Mouse (Mus musculus) urinary bladder, adult 18-20 months (tissue): ENCODE results near the gene Foxn3.
A peak's percentile ranks its signal among the peaks of the same experiment; 100 is the strongest.

Source experiments
- DNase-seq, 2 experiments: peaks; one replicate each; pipeline ENCODE4 v3.0.0; 2022; ENCODE audit warnings: low spot score in 2 of 2, mixed read lengths in 2 of 2

Gene Foxn3

GRCm38 (mm10) chr12:99260171-99260570 is 303.2 kb downstream of the Foxn3 start:
- no peak for DNase-seq

- DNase-seq = no peak
These were observed 305.8 kb downstream of the Foxn3 start for GRCm38 (mm10) chr12:99257570-99257969.

- no peak for DNase-seq
These were observed 306.4 kb downstream of the Foxn3 start for GRCm38 (mm10) chr12:99256997-99257396.

- no peak for DNase-seq
These were observed 306.9 kb downstream of the Foxn3 start for GRCm38 (mm10) chr12:99256463-99256862.

GRCm38 (mm10) chr12:99254436-99254835 is 308.9 kb downstream of the Foxn3 start:
- no peak for DNase-seq

GRCm38 (mm10) chr12:99253562-99253961 is 309.8 kb downstream of the Foxn3 start:
- DNase-seq = no peak

GRCm38 (mm10) chr12:99248606-99249005 is 314.8 kb downstream of the Foxn3 start:
- no peak for DNase-seq

GRCm38 (mm10) chr12:99247939-99248338 is 315.4 kb downstream of the Foxn3 start:
- no peak for DNase-seq

- DNase-seq = no peak
These were observed 316.2 kb downstream of the Foxn3 start for GRCm38 (mm10) chr12:99246984-99247746.

GRCm38 (mm10) chr12:99244673-99245072 is 318.7 kb downstream of the Foxn3 start:
- no peak for DNase-seq

- no peak for DNase-seq
These were observed 319.1 kb downstream of the Foxn3 start for GRCm38 (mm10) chr12:99244264-99244663.

GRCm38 (mm10) chr12:99243316-99243715 is 320.1 kb downstream of the Foxn3 start:
- DNase-seq = no peak

- no peak for DNase-seq
These were observed 323.1 kb downstream of the Foxn3 start for GRCm38 (mm10) chr12:99240185-99240726.

- DNase-seq = no peak
These were observed 323.6 kb downstream of the Foxn3 start for GRCm38 (mm10) chr12:99239735-99240134.

GRCm38 (mm10) chr12:99237497-99237896 is 325.9 kb downstream of the Foxn3 start:
- no peak for DNase-seq

- DNase-seq = peak in 1 of 2 experiments; percentile 60
These were observed 329.0 kb downstream of the Foxn3 start for GRCm38 (mm10) chr12:99234346-99234745.

- DNase-seq = peak in 1 of 2 experiments; percentile 41
These were observed 330.0 kb downstream of the Foxn3 start for GRCm38 (mm10) chr12:99233386-99233785.

GRCm38 (mm10) chr12:99232478-99232877 is 330.9 kb downstream of the Foxn3 start:
- no peak for DNase-seq

- no peak for DNase-seq
These were observed 332.1 kb downstream of the Foxn3 start for GRCm38 (mm10) chr12:99231321-99231720.

GRCm38 (mm10) chr12:99230783-99231048 is 332.7 kb downstream of the Foxn3 start:
- no peak for DNase-seq

- DNase-seq = no peak
These were observed 333.2 kb downstream of the Foxn3 start for GRCm38 (mm10) chr12:99229973-99230782.

GRCm38 (mm10) chr12:99227313-99227952 is 335.9 kb downstream of the Foxn3 start:
- DNase-seq = no peak
